Mouse (Mus musculus): ENCODE measurements at regions not wholly inside any gene's neighbourhood (a gene's known extent, or its start where the extent isn't known, plus 50 kb on each side); places are given as distances from the start of the nearest gene placed in this dataset.

GRCm38 (mm10) chr14:99611435-99611834 is 312.9 kb downstream of the Klf5 start:
- DNase-seq (ENCODE audit: low spot score) = no peak

- DNase-seq (ENCODE audit: low spot score) = no peak
Measured at GRCm38 (mm10) chr14:99612114-99612513, 313.6 kb downstream of the Klf5 start.

GRCm38 (mm10) chr14:99614748-99615147 is 316.3 kb downstream of the Klf5 start:
- DNase-seq (ENCODE audit: low spot score) = no peak

GRCm38 (mm10) chr14:99616655-99617335 is 318.3 kb downstream of the Klf5 start:
- DNase-seq (ENCODE audit: low spot score) = no peak

- DNase-seq (ENCODE audit: low spot score) = no peak
Measured at GRCm38 (mm10) chr14:99617374-99617773, 318.9 kb downstream of the Klf5 start.

- DNase-seq (ENCODE audit: low spot score) = no peak
Measured at GRCm38 (mm10) chr14:99621538-99621937, 323.0 kb downstream of the Klf5 start.

GRCm38 (mm10) chr14:99624380-99625327 is 326.2 kb downstream of the Klf5 start:
- DNase-seq (ENCODE audit: low spot score) = no peak

- no peak for DNase-seq (ENCODE audit: low spot score)
Measured at GRCm38 (mm10) chr14:99627615-99628014, 329.1 kb downstream of the Klf5 start.

GRCm38 (mm10) chr14:99631092-99631491 is 332.6 kb downstream of the Klf5 start:
- DNase-seq (ENCODE audit: low spot score) = no peak

- no peak for DNase-seq (ENCODE audit: low spot score)
Measured at GRCm38 (mm10) chr14:99632444-99632843, 334.0 kb downstream of the Klf5 start.

- DNase-seq (ENCODE audit: low spot score) = no peak
Measured at GRCm38 (mm10) chr14:99635556-99636150, 337.2 kb downstream of the Klf5 start.

- no peak for DNase-seq (ENCODE audit: low spot score)
Measured at GRCm38 (mm10) chr14:99641475-99642453, 343.3 kb downstream of the Klf5 start.

- DNase-seq (ENCODE audit: low spot score) = no peak
Measured at GRCm38 (mm10) chr14:99646323-99646722, 347.8 kb downstream of the Klf5 start.

GRCm38 (mm10) chr14:99674399-99674798 is 375.9 kb downstream of the Klf5 start:
- no peak for DNase-seq (ENCODE audit: low spot score)

GRCm38 (mm10) chr14:99687062-99687806 is 388.7 kb downstream of the Klf5 start:
- no peak for DNase-seq (ENCODE audit: low spot score)

GRCm38 (mm10) chr14:99688415-99688814 is 389.9 kb downstream of the Klf5 start:
- DNase-seq (ENCODE audit: low spot score) = no peak

GRCm38 (mm10) chr14:99696301-99696700 is 397.8 kb downstream of the Klf5 start:
- no peak for DNase-seq (ENCODE audit: low spot score)

- DNase-seq (ENCODE audit: low spot score) = no peak
Measured at GRCm38 (mm10) chr14:99699545-99699944, 401.1 kb downstream of the Klf5 start.

- no peak for DNase-seq (ENCODE audit: low spot score)
Measured at GRCm38 (mm10) chr14:99706004-99706403, 407.5 kb downstream of the Klf5 start.

GRCm38 (mm10) chr14:99708066-99708465 is 409.6 kb downstream of the Klf5 start:
- DNase-seq (ENCODE audit: low spot score) = no peak

All from thymus, postnatal 0 days (tissue).